Mouse (Mus musculus) lung, adult 2 months (tissue): ENCODE results near the gene Cldn13.

ENCODE experiments used
- CTCF ChIP-seq: fragments of 200-500 bp; IDR thresholded peaks from 2 replicates; pipeline ENCODE4 v1.5.1; 2011; ENCODE audit warnings: mild to moderate bottlenecking, low read length, control low read depth; ENCODE audit not compliant: insufficient read depth
- POLR2A ChIP-seq: fragments of 200-500 bp; IDR thresholded peaks from 2 replicates; pipeline ENCODE4 v1.6.1; 2011; ENCODE audit warnings: low read depth, mild to moderate bottlenecking, control low read depth, low read length, borderline replicate concordance; ENCODE audit errors: extremely low read depth

DNA sequence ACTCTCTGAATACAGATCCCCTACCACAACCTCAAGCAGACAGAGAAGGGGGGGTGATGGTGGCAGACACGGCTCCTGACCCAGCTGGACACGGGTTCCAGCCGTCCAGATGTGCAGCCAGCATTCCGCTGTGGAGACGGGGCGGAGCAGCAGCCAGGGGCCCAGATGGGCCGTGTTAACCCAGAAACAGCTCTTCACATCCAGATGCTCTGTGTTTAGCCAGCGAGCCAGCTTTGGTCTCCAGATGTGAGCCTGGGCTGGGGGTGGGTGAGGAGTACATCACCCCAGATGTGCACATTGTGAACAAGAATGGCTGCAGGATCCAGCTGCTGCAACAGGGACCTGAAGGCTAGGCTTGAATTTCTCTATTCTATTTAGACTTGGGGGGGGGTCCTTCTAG lies 20.0 kb downstream of the Cldn13 start:
- TF ChIP-seq CTCF, result no peak
- TF ChIP-seq POLR2A, result no peak
